Mouse (Mus musculus) right cerebral cortex, postnatal 14 days (tissue): Measurements from ENCODE around the gene Gmpr.

Source experiments
- DNase-seq: peaks from one replicate; pipeline ENCODE4 v3.0.0; 2022

Gene Gmpr

DNA sequence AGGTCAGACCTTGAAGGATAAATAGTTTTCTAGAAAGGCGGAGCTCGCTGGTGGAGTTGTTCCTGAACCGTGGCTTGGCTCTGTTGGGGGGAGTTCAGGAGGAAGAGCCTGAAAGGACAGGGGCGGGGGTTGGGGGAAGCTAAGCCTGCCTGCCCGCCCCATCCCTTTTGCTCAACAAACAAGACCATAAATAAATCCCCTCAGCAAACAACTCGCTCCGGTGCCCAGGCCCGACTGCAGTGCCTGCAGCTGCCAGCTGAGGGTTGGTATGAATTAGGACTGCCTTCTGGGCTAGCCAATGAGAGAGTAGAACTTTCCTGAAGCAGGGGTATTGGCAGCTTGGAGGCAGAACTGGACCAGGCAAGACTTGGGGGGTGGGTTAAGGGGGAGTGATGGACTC, 1.3 kb downstream of the Gmpr start:
- DNase-seq: peak; percentile 55

DNA sequence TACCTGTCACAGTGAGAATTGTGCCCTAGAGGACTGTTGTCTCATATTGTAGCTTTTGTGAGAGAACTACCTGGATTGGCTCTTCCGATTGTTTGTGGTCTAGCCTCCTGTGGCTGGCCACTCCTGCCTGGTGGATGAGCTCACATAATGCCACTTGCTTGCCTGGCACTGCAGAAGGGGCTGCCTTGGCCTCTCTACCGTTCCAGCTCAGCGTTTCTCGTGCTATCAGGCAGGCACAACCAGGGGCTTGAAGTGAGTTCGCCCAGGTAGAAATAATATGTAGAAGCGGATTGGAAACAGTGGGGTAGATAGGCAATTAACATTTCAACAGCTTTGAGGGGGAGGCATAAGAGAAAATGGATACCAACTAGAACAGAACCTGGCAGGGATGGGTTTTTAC, 2.1 kb downstream of the Gmpr start:
- no peak for DNase-seq

DNA sequence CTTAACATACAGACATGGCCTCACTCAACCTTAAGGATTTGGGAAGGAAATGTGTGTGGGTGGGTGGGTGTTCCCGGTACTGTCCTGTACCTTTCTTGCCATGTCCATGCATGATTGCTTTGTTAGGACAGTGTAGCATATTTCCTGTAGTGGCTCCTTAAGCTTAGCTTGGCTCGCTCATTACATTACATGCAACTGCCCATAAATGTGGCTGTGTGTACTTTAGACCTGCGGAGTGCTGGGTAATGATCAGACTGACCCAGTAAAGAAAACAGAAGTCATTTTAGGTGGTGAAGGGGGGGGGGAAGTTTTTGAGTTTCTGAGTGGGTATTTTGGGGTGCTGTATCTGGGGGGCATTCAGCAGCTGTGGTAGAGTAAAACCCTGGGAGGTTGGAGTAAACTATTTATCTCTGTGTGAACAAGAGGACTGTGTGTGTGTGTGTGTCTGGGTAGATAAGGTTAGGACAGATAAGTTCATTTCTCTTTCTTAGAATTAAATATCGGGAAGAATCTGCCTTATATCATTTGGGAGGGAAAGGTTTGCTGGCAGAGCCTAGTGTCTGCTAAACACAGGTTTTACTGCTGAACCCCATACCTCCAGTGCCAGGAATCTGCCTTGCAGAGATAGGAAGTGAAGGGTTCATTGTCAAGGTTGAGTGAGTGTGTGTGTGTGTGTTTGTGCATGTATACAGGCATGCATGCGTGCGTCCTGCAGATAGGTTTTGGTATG, 4.6 kb downstream of the Gmpr start:
- no peak for DNase-seq

DNA sequence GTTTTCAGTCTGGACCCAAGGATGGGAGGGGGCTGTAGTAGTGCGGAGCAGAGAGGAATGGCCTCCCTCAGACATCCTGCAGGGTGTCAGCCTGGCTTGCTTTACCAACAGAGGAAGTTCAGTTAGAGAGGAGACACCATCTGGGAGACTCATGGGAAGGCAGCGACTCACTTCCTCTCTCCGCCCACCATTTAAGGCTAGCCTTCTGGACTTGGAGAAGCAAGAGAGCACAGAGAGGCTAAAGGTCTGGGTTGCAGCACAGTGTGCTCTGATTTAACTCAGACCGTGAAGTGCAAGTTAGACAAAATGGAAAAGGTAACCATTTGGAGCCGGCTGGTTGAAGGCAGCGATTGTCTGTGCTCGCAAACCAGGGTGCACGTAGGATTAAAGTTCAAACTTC, 5.3 kb downstream of the Gmpr start:
- no peak for DNase-seq

DNA sequence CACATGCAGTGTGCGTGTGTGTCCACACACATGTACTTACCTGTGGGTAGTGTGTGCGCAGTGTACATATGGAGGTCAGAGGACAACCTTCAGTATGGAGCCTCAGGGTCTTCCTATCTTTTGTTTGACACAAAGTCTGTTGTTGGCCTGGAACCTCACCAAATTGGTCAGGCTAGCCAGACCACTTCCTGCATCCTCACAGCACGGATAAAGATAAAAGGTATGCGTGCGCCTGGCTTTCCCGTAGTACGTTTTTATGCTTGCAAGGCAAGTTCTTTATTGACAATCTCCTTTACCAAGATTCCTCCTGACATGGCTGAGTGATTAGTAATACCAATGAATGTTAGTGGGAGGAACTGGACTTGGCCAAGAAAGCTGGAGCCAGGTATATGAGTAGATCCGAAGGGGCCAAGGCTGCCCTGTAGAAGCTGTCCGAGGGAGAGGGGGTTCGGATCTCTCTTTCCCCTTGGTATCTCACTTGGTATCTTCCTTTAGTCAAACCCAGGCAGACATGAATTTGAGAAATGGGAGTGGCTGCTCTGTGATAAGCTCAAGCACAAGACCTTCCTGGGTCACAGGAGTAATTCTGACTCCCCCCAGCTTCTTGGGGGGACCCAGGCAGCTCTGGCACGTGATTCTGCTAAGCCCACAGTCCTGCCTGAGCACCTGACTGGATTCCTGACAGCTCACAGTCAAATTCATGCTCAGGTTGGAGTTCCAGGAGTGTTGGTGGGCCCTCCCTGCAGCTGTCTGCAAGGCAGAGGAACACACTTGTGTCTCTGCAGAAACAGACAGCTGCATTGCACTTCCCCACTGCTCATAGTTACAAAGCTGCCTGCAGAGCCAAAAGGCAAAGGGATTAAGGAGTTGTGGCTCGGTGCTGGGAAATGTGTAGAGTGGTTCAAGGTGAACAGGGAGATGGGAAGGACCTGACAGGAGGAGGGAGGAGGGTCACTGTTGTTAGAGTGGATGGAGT, 6.1 kb downstream of the Gmpr start:
- no peak for DNase-seq

DNA sequence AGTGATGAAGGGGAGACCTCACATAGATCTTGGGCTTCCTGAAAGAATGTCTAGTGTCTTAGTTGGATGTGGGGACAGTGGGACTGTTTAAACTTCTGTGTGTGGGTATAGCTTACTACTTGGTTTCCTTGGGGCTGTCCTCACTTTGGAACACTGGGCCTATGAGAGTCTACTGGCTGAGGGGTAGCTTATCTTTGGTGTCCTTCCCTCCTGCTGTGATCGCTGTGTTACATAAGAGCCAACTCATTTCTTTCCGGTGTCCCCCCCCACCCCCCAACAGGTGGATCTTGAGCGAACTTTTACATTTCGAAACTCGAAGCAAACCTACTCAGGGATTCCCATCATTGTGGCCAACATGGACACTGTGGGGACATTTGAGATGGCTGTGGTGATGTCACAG, 6.9 kb downstream of the Gmpr start:
- DNase-seq: no peak

DNA sequence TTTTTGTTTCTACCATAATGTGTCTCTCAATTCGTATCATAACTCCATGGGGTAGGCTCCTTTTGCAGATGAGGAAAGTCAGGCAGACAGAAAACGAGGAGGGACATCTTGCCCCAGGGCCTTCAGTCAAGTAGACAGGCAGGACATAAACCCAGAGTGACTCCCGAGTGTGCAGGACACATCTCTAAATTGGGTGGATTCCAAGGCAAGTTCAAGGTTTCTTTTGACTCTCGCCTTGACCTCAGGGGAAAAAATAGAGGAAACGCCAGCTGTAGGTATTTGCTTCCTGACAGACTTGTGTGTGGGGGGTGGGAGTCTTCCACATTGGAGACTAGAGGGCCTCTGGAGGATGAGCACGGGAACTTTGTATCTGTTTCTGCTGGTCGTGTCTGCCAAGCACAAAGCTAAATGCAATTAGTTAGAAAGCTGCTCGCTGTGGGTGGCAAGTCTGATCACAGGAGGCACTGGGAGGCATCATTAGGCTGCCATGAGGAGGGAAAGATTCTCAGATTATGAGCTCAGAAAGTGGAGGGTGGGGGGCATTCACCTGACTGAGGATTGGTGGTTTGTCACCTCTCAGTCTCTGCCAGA, 7.7 kb downstream of the Gmpr start:
- DNase-seq: no peak

DNA sequence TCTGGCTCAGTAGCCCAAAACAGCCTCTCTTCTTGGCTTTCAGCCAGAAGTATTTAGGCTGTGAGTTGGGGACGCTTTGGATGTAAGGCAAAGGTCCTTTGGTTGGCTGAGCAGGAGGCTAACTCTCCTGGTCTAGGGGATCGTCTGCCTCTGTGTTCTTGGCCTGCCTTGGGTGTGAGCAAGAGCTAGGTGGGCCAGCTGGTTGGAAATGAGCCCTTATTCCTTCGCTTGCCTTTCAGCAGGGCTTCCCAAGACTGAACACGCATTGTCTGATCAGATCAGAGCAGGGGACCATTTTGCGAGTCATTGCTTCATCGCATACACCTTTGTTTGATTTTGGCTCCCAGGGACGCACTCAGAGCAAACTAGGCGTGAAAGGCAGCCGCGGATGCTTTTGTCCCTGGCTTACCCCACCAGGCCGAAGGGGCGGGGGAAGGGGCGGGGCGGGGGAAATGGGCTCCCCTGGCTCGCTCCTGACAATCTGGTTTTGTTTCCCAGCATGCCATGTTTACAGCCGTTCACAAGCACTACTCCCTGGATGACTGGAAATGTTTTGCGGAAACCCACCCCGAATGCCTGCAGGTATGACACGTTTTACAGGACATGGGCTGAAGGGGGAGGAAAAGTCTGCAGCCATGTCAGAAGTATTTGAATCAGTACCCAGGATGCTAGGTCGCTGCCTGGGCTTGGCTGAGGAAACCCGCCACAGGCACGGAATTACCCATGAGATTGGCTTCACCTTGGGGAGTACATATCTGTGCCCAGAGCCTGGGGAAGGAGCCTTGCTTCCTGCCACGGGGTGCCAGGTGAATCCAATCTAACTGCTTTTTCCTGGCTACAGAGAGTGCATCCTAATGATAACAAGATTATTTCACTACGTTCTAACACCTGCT, 9.5 kb downstream of the Gmpr start:
- DNase-seq: no peak

DNA sequence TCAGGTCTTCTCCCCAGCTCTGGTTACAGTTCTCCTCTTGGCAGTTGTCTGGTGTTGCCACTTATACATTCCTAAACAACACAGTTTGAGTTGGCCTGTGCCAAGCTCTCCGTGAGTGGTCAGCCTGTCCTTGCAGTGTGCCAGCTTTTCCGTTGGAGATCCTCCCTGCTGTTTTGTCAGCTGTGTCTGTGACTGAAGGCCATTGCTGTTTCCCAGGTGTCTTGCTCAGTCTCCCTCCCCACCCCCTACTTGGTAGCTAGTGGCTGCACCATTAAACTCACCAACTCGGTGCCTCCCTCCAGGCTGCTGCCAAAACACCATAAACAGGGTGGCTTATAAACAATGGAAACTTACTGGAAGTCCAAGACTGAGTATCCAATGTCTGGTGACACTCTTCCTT, 17.1 kb downstream of the Gmpr start:
- no peak for DNase-seq

DNA sequence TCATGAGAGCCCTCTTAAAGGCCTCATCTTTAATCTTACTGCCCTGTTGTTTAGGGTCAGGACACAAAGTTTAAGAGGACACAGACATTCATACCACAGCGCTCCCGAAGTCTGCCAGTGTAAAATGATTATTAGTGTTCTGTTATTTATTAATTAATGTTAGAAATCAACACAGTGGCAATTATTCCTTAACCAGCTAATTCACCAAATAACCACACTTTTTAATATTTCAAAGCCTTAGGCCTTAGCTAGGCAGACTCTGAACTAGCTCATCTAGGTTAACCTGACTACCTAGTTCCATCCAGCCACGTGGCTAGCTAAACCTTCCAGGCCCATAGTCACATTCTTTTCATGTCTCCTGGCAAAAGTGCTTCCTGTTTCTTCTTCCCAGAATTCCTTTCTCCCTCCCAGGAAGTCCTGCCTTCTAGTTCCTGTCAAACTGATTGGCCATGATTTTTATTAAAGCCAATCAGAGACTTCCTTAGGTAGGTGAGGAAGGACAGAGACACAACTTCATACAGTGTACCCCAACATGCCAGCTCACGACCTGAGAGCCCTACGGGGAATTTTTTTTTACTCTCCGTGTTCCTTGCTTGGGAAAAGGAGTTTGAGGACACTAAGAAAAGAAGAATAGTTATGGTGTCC, 17.7 kb downstream of the Gmpr start:
- DNase-seq: no peak

DNA sequence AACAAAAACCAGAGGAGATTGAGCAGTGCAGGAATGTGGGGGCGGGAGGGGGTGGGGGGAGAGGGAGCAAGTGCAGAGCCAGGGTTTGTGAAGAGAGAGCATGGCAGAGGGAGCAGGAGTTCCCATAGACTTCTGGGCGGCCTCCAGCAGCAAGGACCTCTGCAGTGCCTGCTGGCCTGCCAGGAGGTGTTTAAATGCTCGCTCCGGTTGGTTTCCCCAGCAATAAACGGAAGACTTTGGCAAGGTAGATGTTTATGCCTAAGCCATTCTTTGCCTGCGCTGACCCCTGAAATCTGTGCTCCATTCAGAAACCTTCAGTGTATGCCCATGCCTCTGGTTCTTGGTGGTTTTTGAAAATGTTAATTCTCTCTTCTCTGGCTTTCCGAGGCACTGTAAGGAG, 19.0 kb downstream of the Gmpr start:
- no peak for DNase-seq

DNA sequence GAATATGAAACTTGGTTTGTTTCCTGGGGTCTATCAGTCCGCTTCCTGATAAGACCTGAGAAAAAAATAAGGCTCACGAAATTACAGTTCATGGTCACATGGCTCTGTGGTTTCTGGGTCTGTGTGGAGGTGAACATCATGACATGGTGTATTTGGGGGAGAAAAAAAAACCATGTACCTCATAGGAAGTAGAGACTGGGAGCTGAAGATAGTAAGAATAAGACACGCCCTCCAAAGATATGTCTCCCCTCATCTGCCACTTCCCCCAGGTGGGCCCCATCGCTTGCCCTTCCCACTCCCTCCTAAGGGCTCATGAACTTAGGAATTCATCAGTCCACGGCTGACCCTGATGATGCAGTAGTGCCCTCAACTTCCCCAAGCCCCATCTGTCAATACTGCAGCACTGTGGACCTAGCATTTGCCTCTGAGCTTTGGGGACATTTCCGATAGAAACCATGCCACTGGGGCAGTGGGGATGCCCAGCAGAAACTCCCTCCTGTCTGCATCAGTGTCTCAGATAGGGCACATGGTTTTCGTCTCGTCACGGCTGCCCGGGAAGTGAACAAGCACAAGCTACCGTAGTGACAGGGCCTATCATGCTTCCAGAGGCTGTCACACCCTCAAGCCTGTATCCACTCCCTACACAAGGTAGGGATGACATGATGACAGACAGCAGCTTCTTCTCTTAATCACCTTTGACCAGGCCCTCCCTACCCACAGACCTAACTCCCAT, 20.2 kb downstream of the Gmpr start:
- DNase-seq: no peak

DNA sequence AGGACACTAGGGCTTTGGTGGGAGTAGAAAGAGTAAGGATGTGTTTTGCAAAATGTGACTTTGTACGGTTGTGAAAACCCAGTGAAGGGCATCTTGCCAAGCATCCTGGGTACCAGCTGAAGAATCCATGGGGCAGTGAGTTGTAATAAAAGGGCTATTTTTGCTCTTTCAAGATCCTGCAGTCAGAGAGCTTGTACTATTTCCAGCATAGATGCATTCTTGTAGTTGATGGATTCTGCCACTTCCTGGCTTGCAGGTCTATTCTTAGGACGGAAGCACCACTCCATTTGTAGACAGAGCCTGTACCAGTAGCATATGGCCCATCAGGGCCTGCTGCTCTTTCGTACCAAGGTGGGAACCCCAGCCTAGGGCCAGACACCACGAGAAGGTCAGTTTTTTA, 21.5 kb downstream of the Gmpr start:
- no peak for DNase-seq

DNA sequence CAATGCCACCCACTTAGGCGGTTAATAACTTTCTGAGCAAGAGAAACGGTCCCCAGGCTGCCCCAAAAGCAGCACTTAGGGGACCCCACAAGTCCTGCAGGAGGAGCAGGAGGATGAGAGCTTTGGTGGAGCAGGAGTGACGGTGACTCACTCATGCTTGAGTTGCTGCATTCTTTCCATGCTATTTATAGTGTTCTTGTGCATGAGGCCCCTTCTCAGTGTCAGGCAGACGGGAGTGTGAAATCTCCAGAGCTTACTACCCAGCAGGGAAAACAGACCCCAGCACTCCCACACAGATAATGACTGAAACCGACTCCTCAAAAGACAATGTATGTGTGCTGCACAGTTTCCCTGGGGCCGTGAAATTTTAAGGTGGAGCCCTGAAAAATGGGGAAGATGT, 23.5 kb downstream of the Gmpr start:
- no peak for DNase-seq

DNA sequence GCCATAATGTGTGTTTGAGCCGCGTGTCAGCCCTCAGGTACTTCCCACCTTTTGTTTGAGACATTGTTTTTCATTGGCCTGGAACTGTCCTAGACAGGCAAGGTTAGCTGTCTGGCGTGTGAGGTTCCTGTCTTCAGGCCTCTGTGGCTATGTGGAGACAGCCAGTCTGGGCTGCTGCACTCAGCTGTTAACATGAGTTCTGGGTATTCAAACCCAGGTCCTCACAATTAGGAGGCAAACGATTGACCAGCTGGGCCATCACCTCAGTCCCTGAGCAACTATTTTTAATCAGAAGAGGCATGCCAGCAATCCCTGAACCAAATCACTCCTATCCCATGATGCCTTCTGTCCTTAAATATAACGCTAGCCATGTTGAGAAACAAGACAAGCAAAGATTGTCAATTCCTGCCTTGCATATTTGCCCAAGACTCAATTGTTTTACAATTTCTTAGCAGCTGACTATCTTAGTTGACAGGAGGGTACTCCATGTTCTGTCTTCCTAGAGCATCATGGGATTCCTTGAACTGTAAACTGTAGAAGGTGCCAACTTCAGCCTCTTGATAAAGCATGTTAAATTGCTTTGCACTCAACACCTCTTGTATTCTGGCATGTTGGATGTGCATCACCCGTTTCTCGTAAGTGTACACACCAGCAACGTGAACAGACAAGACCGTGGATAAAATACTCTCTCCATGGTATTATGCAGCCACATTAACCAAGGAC, 28.6 kb downstream of the Gmpr start:
- DNase-seq: no peak

DNA sequence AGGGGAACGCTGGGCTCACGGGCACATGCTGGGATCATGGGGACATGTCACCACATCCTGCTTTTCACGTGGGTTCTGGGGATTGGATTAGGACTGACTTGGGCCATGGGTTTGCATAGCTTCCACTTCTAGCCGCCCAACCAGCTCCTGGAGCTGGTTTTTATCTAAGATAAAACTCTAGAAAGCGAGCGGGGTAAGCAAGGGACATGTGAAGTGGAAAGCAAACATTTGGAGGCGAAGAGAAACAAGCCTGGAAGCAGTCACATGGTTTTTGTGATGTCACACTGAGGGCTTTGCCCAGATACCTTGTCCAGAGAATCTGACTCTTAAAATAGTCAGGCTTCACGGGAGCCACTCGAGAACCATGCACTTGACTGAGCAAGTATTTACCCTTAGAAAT, 29.9 kb downstream of the Gmpr start:
- no peak for DNase-seq

DNA sequence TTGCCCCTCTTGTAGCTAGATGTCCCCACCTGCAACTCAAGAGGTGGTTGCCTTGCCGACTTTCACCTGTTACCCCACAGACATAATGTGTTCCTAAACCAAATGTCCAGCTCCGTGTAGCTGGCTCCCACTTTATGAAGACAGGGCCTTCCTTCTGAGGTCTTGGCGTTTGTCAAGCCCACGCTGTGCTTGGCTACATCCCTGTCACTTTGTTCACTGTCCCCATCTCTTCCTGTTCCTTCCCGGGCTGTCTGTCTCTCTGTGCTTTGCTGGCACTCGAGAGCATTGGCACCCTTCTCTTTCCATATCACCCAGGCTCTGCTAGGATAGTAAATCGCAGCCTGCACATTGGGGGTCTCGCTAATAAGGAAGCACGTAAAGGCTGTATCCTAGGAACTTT, 30.8 kb downstream of the Gmpr start:
- DNase-seq: no peak

DNA sequence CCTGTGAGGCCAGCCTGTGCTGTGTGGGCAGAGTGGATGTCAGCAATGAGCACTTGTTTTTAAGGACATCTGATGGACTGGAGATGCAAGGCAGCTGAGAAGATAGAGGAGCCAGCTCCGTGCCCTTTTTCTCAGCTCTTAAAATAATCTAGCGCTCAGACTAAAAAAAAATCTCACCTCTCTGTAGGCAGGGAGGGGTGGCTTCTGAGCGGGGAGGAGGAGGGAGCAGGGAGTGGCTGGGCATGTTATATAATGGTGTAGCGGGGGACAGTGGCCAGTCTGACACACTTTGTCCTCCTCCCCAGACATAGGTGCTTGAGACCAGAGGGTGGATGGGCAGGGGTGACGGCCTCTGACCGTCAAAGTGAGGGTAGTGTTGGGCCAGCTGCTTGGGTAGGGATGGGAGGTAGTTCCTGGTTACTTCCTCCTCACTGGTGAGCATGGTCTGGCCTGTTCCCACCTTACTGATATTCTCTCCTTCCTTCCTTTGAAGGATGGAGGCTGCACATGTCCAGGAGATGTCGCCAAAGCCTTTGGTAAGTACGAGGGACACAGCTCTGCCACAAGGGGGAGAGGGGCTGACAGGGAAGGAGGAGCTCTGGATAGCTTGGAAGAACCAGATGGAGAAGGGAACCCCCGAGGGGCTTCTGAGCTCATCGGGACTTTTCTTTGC, 31.4 kb downstream of the Gmpr start:
- DNase-seq: peak; percentile 74

DNA sequence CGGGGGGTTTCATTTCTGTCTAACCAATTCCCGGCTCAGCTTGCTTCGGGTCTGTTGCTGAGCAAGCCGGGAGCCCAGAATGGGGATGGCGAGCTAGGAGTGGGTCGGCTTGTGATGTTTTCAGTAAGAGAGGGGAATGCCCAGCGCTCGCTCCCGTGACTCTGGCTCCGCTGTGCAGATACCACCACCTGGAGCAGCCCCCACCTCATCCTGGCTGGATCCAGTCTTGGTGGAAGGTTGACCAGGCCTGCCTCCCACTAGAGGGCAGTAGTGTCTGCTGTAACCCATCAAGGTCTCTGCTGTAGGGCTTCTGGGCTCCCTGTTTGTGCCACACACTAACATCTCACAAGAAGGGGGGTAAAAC, 31.9 kb downstream of the Gmpr start:
- peak; percentile 84 for DNase-seq

DNA sequence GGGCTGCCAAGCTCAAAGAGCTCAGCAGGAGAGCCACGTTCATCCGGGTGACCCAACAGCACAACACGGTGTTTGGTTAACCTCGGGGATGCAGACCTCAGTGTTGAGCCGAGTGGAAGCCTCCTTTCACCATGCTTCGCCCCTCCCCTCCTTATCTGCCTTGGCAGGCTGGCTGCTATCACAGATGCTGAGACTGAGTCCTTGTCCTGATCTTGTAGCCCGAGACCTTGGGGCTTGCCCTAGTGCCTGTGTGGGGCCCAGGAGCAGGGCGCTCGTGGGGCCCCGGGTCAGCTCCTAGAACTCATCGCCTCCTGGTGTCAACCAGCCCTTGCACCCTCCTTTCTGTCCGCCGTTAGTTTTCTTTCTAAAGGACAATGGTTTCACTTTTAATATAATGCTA, 38.7 kb downstream of the Gmpr start:
- no peak for DNase-seq
